Mouse (Mus musculus): ENCODE results near the gene Krtap5-2.
"Not testable (repeated sequence)": the region's sequence is repeated elsewhere in the genome, so short reads cannot be mapped to it uniquely, and the experiment has no call there.

Krtap5-2 gene

DNA sequence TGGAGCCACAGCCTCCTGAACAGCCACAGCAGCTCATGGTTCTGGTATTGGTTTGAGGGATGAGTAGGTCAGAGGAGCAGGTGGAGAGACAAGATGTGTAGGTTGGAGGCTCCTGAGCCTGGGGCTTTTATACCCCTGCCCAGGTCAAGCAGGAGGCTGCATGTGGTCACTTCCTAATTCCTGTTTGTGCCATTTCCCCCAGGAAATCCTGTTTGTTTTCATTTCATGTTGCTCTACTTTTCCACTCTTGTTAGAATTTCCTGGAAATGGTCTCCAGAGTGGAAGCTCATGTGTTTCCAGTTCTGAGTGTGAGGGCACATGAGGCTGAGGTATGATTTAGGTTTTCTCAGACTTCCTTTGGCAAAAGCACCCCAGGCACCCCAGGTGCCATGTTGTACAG, at the start of gene Krtap5-2:
Gene Krtap5-2 (minus strand): TSS at position 101 of the 400 bp plus-strand sequence.
- DNase-seq (ENCODE audit: low spot score in 2 of 2) = not testable (repeated sequence)

DNA sequence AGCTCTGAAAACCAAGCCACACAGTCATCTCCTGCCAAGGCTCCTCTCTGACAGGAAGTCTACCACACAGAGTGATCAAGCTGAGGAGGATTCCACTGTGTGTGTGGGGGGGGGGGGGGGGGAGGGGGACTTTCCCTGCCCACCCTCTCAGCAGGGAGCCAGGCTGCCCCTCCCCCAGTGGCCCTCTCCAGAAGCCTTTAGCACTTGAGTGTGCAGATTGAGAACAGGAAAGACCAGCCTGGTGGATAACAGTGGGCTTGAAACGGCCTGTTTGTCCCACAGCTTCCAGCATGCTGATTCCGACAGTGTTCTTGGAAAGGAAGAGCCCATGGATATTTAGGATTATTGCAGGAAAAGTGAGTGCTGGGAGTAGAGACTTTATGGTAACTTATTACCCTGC, 48.7 kb upstream of the Krtap5-2 start:
- DNase-seq (ENCODE audit: low spot score in 2 of 2) = no peak

- DNase-seq (ENCODE audit: low spot score in 2 of 2) = not testable (repeated sequence)
Observed at GRCm38 (mm10) chr7:142212136-142212535, 36.3 kb upstream of the Krtap5-2 start.

- DNase-seq (ENCODE audit: low spot score in 2 of 2) = no peak
Observed at GRCm38 (mm10) chr7:142211559-142211958, 35.8 kb upstream of the Krtap5-2 start, which contains the start of gene Gm7579. Gene Gm7579 (plus strand): TSS chr7:142211859.

- not testable (repeated sequence) for DNase-seq (ENCODE audit: low spot score in 2 of 2)
Observed at GRCm38 (mm10) chr7:142206891-142207290, 31.1 kb upstream of the Krtap5-2 start.

GRCm38 (mm10) chr7:142205488-142205887, 29.7 kb upstream of the Krtap5-2 start:
- no peak for DNase-seq (ENCODE audit: low spot score in 2 of 2)

DNA sequence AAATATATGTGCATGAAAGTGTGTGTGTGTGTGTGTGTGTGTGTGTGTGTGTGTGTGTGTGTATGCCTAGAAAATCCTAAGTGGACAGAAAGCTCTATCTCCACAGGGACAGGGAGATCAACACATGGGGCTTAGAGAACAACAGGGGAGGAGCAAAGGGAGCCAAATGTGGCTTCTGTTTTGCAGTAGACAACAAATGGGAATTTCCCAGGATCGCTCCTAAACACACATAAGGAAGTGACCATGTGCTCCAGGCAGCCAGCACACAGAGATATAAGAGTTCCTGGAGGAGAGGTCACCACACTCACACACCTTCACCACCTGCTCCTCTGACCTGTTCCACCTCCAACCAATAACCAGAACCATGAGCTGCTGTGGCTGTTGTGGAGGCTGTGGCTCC, 25.3 kb upstream of the Krtap5-2 start, which contains the start of gene Krtap5-3:
Gene Krtap5-3 (plus strand): TSS at position 301 of the 400 bp plus-strand sequence.
- no peak for DNase-seq (ENCODE audit: low spot score in 2 of 2)

DNA sequence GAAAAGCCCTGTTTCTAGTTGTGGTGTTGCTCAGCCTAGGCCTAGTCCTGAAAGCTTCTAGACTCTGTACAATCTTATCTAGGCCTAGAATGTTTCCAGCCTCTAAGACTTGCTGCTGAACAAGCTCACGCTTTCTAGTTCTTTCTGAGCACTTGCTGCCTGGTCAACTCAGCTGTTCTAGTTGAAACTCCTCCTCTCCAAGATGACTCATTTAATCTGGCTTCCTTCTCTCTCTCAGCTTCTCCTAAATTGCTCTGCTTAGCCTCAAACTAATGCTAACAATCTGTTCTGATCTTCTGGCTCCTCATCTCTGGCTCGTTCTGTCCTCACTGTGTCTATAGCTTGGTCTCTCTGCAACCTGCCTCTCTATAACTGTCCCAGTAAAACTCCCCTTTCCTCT, 22.9 kb upstream of the Krtap5-2 start:
- no peak for DNase-seq (ENCODE audit: low spot score in 2 of 2)

GRCm38 (mm10) chr7:142190289-142190688, 14.5 kb upstream of the Krtap5-2 start, which contains the start of gene Gm10153:
Gene Gm10153 (minus strand): TSS chr7:142190389.
- no peak for DNase-seq (ENCODE audit: low spot score in 2 of 2)

DNA sequence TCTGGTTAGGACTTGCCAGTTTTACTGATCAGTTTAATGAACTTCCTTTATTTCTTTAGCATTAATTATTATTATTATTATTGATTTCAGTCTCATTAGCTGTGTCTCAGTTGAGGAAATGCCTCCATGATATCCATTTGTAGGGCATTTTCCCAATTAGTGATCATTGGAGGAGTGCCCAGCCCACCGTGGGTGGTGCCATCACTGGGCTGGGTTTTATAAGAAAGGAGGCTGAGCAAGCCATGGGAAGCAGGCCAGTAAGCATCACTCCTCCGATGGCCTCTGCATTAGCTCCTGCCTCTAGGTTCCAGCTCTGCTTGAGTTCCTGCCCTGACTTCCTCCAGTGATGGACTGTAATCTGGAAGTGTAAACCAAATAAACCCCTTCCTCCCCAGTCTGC, 12.4 kb upstream of the Krtap5-2 start:
- no peak for DNase-seq (ENCODE audit: low spot score in 2 of 2)

DNA sequence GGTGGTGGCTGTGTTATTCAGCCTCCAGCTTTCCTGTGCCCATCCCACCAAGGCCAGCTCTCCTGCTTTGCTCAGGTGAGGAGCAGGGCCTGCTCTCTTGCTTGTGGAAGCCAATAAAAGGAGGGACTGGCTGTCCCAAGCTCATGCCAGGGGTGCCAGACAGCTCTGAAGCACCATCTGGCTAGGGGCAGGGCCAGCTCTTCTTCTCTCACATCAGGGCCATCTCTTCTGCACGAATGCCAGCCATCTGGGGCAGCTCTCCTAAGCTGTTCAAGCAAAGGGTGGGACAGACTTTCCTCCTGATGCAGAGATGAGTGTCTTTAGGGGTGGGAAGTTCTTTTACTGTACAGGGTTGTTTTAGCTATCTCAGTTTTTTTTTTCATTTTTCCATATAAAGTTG, 5.2 kb upstream of the Krtap5-2 start:
- peak in 1 of 2 experiments; percentile 32 for DNase-seq (ENCODE audit: low spot score in 2 of 2)

DNA sequence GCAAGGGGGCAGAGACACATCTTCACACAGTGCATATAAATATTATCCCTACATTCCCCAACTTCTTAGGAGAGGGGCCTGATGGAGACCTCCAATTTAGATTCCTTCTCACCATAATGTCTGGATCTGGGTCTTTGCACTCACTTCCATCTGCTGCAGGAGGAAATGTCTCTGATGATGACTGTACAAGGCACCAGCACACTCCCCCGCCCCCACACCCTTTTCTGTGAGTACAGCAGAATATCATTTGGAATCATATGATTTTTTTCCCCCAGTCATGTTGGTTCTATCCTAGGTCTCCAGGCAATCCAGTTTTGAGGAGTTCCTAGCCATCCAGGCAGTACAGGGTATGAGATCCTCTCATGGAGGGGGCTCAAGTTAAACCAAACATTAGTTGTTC, 2.9 kb upstream of the Krtap5-2 start:
- no peak for DNase-seq (ENCODE audit: low spot score in 2 of 2)

DNA sequence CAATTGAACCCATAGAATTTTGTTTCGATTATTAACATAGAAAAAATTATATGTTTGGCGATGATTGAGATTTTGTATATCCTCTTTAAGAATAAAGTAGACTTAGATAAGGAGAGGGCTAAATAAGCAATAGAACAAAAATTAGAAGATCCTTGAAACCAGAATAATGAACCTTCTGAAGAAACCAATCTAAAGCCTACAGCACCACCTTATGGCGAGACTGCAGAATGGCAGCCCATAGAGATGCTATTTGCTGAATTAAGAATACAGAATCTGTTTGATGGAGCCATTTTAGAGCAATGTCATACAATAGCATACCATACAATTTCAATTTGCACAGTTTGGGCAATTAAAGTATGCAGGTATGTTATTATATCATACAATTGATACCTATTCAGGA, 6.0 kb downstream of the Krtap5-2 start:
- no peak for DNase-seq (ENCODE audit: low spot score in 2 of 2)

- not testable (repeated sequence) for DNase-seq (ENCODE audit: low spot score in 2 of 2)
Observed at GRCm38 (mm10) chr7:142165639-142166038, 10.2 kb downstream of the Krtap5-2 start, which contains the start of gene Gm4553. Gene Gm4553 (minus strand): TSS chr7:142165739.

GRCm38 (mm10) chr7:142159366-142159765, 16.4 kb downstream of the Krtap5-2 start:
- DNase-seq (ENCODE audit: low spot score in 2 of 2) = no peak

DNA sequence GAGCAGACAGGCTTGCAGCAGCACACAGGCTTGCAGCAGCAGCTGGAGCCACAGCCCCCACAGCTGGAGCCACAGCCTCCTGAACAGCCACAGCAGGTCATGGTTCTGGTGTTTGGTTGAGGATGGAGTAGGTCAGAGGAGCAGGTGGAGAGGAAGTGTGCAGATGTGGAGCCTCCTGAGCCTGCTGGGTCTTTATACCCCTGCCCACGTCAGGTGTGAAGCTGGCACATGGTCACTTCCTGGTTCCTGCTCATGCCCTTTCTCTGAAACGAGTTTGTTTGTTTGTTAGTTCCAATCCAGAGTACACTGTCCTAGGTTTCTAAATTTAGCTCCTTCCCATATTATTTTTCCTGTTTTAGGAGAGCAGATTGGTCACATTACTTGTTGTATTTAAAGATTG, 18.8 kb downstream of the Krtap5-2 start, which contains the start of gene Gm29735:
Gene Gm29735 (minus strand): TSS at position 101 of the 400 bp plus-strand sequence.
- DNase-seq (ENCODE audit: low spot score in 2 of 2) = not testable (repeated sequence)

DNA sequence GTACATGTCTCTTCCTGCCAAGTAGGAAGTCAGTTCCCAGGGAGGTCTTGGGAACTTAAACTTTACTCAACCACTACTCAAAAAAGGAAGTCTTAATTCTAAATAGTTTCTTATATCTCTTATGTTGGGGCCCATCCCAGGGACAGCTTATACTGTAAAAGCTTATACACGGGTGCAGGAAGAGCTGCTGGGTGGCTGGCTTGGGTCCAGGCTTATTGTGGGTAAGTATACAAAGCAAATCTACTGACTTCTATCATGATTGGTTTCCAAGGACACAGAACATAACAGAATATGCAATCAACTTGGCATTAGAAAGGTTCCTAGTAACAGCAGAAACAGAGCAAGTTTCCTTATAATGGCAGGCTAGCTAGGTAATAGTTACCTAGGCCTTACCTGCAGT, 20.5 kb downstream of the Krtap5-2 start:
- no peak for DNase-seq (ENCODE audit: low spot score in 2 of 2)

GRCm38 (mm10) chr7:142152191-142152590, 23.6 kb downstream of the Krtap5-2 start:
- no peak for DNase-seq (ENCODE audit: low spot score in 2 of 2)

DNA sequence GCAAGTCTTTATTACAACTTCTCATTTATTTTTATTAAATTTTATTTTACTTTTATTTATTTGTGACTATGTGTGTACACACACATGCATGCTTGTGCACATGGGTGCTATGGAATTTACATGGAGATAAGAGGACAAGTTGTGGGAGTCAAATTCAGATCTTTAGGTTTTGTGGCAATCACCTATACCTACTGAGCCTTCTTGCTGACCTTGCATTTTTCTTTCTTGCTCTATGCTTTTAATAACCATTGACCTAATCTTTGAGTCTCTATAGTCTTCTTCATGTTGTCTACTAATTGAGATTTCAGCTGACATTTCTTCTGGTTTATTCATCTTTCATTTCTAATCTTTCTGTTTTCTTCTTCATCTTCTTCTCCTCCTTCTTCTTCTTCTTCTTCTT, 27.2 kb downstream of the Krtap5-2 start:
- DNase-seq (ENCODE audit: low spot score in 2 of 2) = no peak

GRCm38 (mm10) chr7:142146033-142146432, 29.8 kb downstream of the Krtap5-2 start:
- DNase-seq (ENCODE audit: low spot score in 2 of 2) = peak in 1 of 2 experiments; percentile 39

- DNase-seq (ENCODE audit: low spot score in 2 of 2) = no peak
Observed at GRCm38 (mm10) chr7:142145413-142145940, 30.3 kb downstream of the Krtap5-2 start.

DNA sequence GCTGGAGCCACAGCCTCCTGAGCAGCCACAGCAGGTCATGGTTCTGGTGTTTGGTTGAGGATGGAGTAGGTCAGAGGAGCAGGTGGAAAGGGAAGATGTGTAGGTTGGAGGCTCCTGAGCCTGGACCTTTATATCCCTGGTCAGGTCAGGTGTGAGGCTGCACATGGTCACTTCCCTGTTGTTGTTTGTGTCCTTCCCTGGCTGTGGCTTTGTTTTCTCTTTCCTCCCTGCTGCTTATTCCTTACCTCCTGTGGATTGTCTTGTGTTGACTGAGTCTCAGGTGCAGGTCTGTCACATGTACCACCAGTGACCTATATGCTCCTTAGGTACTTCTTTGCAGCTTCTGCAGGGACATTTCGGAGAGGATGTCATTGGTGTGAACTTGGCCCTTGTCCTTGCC, 31.3 kb downstream of the Krtap5-2 start, which contains the start of gene Gm45337:
Gene Gm45337 (minus strand): TSS at position 101 of the 400 bp plus-strand sequence.
- no peak for DNase-seq (ENCODE audit: low spot score in 2 of 2)

- not testable (repeated sequence) for DNase-seq (ENCODE audit: low spot score in 2 of 2)
Observed at GRCm38 (mm10) chr7:142143506-142144010, 32.2 kb downstream of the Krtap5-2 start.
